Mouse (Mus musculus): ENCODE results near the gene Etnk1.
"Not testable (repeated sequence)": the region's sequence is repeated elsewhere in the genome, so short reads cannot be mapped to it uniquely, and the experiment has no call there.

DNA sequence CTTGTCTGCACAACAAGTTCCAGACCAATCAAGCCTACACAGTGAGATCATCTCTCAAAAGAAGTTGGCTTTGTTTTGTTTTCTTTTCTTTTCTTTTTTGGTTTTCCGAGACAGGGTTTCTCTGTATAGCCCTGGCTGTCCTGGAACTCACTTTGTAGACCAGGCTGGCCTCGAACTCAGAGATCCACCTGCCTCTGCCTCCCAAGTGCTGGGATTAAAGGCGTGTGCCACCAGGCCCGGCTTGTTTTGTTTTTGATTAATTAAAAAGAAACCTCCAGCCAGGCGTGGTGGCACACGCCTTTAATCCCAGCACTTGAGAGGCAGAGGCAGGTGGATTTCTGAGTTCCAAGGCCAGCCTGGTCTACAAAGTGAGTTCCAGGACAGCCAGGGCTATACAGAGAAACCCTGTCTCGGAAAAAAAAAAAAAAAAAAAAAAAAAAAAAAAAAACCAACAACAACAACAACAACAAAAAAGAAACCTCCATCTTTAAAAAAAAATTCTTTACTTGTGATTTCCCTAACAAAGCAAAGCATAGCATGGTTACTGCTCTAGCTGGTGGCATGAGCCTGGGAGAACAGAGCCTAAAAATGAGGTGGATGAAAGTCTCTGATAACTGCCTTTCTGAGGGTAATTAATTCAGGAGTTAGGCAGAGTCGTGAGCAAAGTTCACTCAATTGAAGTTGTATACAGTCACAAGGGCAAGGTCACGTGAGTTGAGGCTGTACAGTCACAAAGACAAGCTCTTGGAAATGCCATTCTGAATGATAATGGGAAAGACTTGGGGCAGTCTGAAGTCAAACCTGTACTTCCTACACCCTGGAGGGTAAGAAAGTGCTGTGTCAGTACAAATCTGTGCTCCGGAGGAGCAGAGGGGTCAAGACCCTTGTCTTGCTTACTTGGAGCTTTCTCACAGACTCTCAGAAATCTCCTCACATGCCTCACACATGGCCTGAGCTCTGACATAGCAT is 25.1 kb upstream of the Etnk1 start:
- TF ChIP-seq RCOR1 (IDR thresholded peaks at IDR 0.05; ENCODE audit: low read depth, low read length); USF1 (IDR thresholded peaks at IDR 0.05; ENCODE audit: low read depth, low read length); POLR2A (IDR thresholded peaks at IDR 0.05; ENCODE audit: control insufficient read depth in 1 of 2, insufficient read depth in 1 of 2, low read depth in 1 of 2, low read length in 2 of 2, poor library complexity in 1 of 2); CTCF (IDR thresholded peaks at IDR 0.05 in 2 of 3, conservative IDR thresholded peaks at IDR 0.05 in 1 of 3; ENCODE audit: control insufficient read depth in 1 of 3, insufficient read depth in 1 of 3, low read depth in 2 of 3, low read length in 3 of 3, poor library complexity in 1 of 3, severe bottlenecking in 1 of 3); BHLHE40 (IDR thresholded peaks at IDR 0.05; ENCODE audit: borderline replicate concordance, low read depth, low read length); MYC (IDR thresholded peaks at IDR 0.05; ENCODE audit: low read depth, low read length); ZNF384 (IDR thresholded peaks at IDR 0.05; ENCODE audit: low read depth, low read length); KAT2A (conservative IDR thresholded peaks at IDR 0.05; ENCODE audit: low read depth, low read length); USF2 (IDR thresholded peaks at IDR 0.05; ENCODE audit: borderline replicate concordance in 1 of 2, insufficient read depth in 1 of 2, low read depth in 1 of 2, low read length in 2 of 2); NELFE (IDR thresholded peaks at IDR 0.05; ENCODE audit: low read depth, low read length); JUND (IDR thresholded peaks at IDR 0.05; ENCODE audit: low read depth, low read length); TCF12 (IDR thresholded peaks at IDR 0.05; ENCODE audit: low read depth, low read length); MXI1 (IDR thresholded peaks at IDR 0.05; ENCODE audit: low read depth, low read length): not testable (repeated sequence)

Data from MEL (cell line).